Mouse (Mus musculus): ENCODE data around the gene Pgghg. TPM values are rescaled to one million over a fixed set of nuclear protein-coding genes. Genes with fewer than 3 reads are reported as not detected.

Pgghg gene
- total RNA-seq (2021), result 1 to 10 TPM; 3.8 to 3.9 TPM
- long read RNA-seq, experiment 1, partial matches to known transcripts, result 2 of 4 reads
- long read RNA-seq, experiment 1, other reads (novel, unspliced or antisense), result 0 of 4 reads
- long read RNA-seq, experiment 2, partial matches to known transcripts, result 1 of 4 reads
- long read RNA-seq, experiment 2, other reads (novel, unspliced or antisense), result 1 of 4 reads

- intact Hi-C loops (cut with DNase I), result no loop called here
- peak; percentile 54 to 59 for DNase-seq (ENCODE audit: low spot score in 2 of 2)
Measured at GRCm38 (mm10) chr7:140941222-140942051, at the start of gene Pgghg. Gene Pgghg (plus strand): TSS chr7:140941391.

GRCm38 (mm10) chr7:140894031-140894430 lies 47.2 kb upstream of the Pgghg start:
- no peak for DNase-seq (ENCODE audit: low spot score in 2 of 2)
- intact Hi-C loops (cut with DNase I), result no loop called here

- intact Hi-C loops (cut with DNase I), result no loop called here
- no peak for DNase-seq (ENCODE audit: low spot score in 2 of 2)
Measured at GRCm38 (mm10) chr7:140894611-140895010, 46.6 kb upstream of the Pgghg start.

- DNase-seq (ENCODE audit: low spot score in 2 of 2), result no peak
- intact Hi-C loops (cut with DNase I), result no loop called here
Measured at GRCm38 (mm10) chr7:140897863-140898262, 43.3 kb upstream of the Pgghg start.

- no peak for DNase-seq (ENCODE audit: low spot score in 2 of 2)
- intact Hi-C loops (cut with DNase I), result no loop called here
Measured at GRCm38 (mm10) chr7:140899121-140899520, 42.1 kb upstream of the Pgghg start.

- no peak for DNase-seq (ENCODE audit: low spot score in 2 of 2)
- intact Hi-C loops (cut with DNase I), result loop anchor here (5.0 to 10.0 kb wide), 2 partner anchors 275 to 823 kb away; partner anchors contain the start of gene Rnh1
Measured at GRCm38 (mm10) chr7:140900220-140900619, 41.0 kb upstream of the Pgghg start, which contains the start of gene Cox8b. Gene Cox8b (minus strand): TSS chr7:140900446.

GRCm38 (mm10) chr7:140902036-140902875 lies 38.9 kb upstream of the Pgghg start:
- DNase-seq (ENCODE audit: low spot score in 2 of 2), result no peak
- intact Hi-C loops (cut with DNase I), result loop anchor here (5.0 to 10.0 kb wide), 2 partner anchors 273 to 825 kb away; partner anchors contain the start of gene Rnh1

- DNase-seq (ENCODE audit: low spot score in 2 of 2), result peak; percentile 78 to 80
- intact Hi-C loops (cut with DNase I), result loop anchor here (1.0 to 10.0 kb wide), 3 partner anchors 58 to 826 kb away; partner anchors contain the start of genes Rnh1 and Scgb1c1
Measured at GRCm38 (mm10) chr7:140903212-140903611, 38.0 kb upstream of the Pgghg start.

GRCm38 (mm10) chr7:140905642-140906081 lies 35.5 kb upstream of the Pgghg start:
- intact Hi-C loops (cut with DNase I), result loop anchor here (10.0 kb wide), 1 partner anchor 269 kb away; the partner anchor contains the start of gene Rnh1

GRCm38 (mm10) chr7:140907131-140907530 lies 34.1 kb upstream of the Pgghg start:
- DNase-seq (ENCODE audit: low spot score in 2 of 2), result no peak
- intact Hi-C loops (cut with DNase I), result loop anchor here (10.0 kb wide), 1 partner anchor 268 kb away; the partner anchor contains the start of gene Rnh1

More at GRCm38 (mm10) chr7:140905642-140906081, 35.5 kb upstream of the Pgghg start:
- no peak for DNase-seq (ENCODE audit: low spot score in 2 of 2)

GRCm38 (mm10) chr7:140907697-140908096 lies 33.5 kb upstream of the Pgghg start:
- DNase-seq (ENCODE audit: low spot score in 2 of 2), result no peak
- intact Hi-C loops (cut with DNase I), result loop anchor here (1.0 to 10.0 kb wide), 2 partner anchors 141 to 267 kb away; partner anchors contain the start of gene Rnh1

- intact Hi-C loops (cut with DNase I), result loop anchor here (1.0 to 10.0 kb wide), 2 partner anchors 140 to 267 kb away; partner anchors contain the start of gene Rnh1
- no peak for DNase-seq (ENCODE audit: low spot score in 2 of 2)
Measured at GRCm38 (mm10) chr7:140908181-140908580, 33.0 kb upstream of the Pgghg start.

- DNase-seq (ENCODE audit: low spot score in 2 of 2), result peak in 1 of 2 experiments; percentile 74
- intact Hi-C loops (cut with DNase I), result loop anchor here (1.0 to 10.0 kb wide), 2 partner anchors 140 to 266 kb away; partner anchors contain the start of gene Rnh1
Measured at GRCm38 (mm10) chr7:140908634-140909107, 32.5 kb upstream of the Pgghg start.

GRCm38 (mm10) chr7:140912293-140912692 lies 28.9 kb upstream of the Pgghg start:
- peak in 1 of 2 experiments; percentile 29 for DNase-seq (ENCODE audit: low spot score in 2 of 2)
- intact Hi-C loops (cut with DNase I), result no loop called here

- DNase-seq (ENCODE audit: low spot score in 2 of 2), result no peak
Measured at GRCm38 (mm10) chr7:140912846-140913482, 28.2 kb upstream of the Pgghg start.

GRCm38 (mm10) chr7:140914031-140914690 lies 27.0 kb upstream of the Pgghg start:
- DNase-seq (ENCODE audit: low spot score in 2 of 2), result no peak
- intact Hi-C loops (cut with DNase I), result no loop called here

More at GRCm38 (mm10) chr7:140912846-140913482, 28.2 kb upstream of the Pgghg start:
- intact Hi-C loops (cut with DNase I), result no loop called here

- intact Hi-C loops (cut with DNase I), result no loop called here
Measured at GRCm38 (mm10) chr7:140919911-140920310, 21.3 kb upstream of the Pgghg start.

More at GRCm38 (mm10) chr7:140919911-140920310, 21.3 kb upstream of the Pgghg start:
- DNase-seq (ENCODE audit: low spot score in 2 of 2), result no peak

Measured in left cerebral cortex, postnatal 14 days (tissue).